Mouse (Mus musculus): ENCODE measurements around the gene Dynlt1b. TPM values are rescaled to one million over a fixed set of nuclear protein-coding genes. Genes with fewer than 3 reads are reported as not detected.
"Not testable (repeated sequence)": the region's sequence is repeated elsewhere in the genome, so short reads cannot be mapped to it uniquely, and the experiment has no call there.

Dynlt1b gene
- polyA plus RNA-seq, 1 experiment from 2014 or later = 393 TPM

DNA sequence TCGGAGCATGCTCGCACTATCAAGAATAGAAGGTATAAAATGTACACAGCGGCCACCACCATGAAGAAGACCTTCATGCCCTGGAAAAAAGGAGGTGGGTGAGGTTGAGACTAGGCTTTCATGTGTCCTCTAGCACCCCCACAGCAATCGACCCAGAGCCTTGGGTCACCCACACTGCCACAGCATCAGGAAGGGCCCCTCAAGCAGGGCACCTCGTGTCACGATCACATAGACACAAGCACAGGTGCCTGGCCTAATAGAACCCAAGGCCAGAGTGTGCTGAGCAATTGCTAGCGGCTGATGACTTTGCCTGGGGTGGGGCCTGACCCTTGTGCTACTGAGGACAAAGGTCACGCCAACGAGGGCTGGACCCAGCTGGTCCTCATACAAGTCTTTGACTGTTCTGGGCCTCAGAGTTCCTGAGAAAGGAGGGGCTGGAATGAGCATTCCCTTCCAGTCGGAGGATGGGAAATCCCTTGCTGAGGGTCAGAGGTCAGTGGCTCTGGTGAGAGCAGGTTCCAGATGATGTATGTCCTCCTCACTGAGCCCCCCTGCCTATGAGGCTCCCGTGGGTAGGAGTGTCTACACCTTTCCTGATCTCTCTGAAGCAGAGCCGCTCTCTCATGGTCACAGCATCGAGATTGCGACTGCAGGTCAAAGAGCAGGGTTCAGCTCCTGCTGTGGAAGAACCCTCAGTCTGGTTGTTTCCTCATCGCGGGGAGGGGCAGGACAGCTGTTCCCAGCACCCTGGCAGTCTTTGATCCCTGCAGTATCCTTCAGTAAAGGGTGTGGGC, 16.1 kb downstream of the Dynlt1b start:
- H3K36me3 ChIP-seq = peaks cover 27% of the 10 kb centered on the region
- not testable (repeated sequence) for H3K4me3 ChIP-seq; H3K9ac ChIP-seq; H3K9me3 ChIP-seq; H3K27ac ChIP-seq (replicated peaks); H3K4me2 ChIP-seq; H3K27me3 ChIP-seq (replicated peaks); H3K4me1 ChIP-seq; ATAC-seq (ENCODE audit: extremely low read depth, insufficient number of reproducible peaks, low FRiP score, low TSS enrichment)
- 60% methylated on average over 11 of the region's 16 CpGs for WGBS

DNA sequence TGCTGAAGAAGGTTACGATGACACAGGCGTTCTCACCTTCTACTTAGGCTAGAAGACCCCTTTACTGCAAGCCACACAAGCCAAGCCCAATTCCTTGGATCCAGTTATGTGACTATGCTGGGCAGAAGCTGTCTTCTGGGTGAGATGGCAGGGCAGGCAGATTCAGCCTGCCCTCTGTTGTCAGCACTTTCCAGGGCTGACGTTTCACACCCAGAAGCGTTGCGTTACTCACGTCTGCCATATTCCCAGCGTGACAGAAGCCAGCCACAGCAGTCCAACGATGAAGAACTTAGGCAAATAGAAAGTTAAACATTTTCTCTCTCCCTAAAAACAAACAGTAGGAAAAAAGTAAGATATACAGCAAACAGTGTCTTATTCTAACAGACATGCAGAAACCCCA, 18.4 kb downstream of the Dynlt1b start:
- ATAC-seq (ENCODE audit: extremely low read depth, insufficient number of reproducible peaks, low FRiP score, low TSS enrichment) = not testable (repeated sequence)

DNA sequence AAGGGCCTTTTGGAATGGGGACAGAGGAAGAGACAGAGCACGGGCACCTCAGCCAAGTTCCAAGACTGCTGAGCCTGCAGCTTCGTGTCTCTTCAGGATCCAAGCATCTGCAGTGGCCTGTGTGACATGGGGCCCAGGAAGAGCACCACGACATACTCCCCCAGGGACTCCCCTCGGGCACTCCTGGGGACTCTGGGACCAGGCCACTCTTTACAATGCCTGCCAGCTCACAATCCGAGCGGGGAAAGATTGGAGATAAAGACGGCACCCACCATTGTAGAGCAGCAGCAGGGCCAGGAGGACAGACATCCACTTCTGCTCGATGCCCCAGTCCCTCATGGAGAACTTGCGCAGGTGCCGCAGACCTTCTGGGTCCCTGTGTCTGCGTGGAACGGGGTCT, 19.3 kb downstream of the Dynlt1b start:
- H3K27me3 ChIP-seq (replicated peaks); ATAC-seq (ENCODE audit: extremely low read depth, insufficient number of reproducible peaks, low FRiP score, low TSS enrichment); H3K9ac ChIP-seq; H3K4me3 ChIP-seq; H3K4me1 ChIP-seq; H3K9me3 ChIP-seq; H3K27ac ChIP-seq (replicated peaks); H3K4me2 ChIP-seq: not testable (repeated sequence)
- H3K36me3 ChIP-seq = peaks cover 13% of the 10 kb centered on the region
- 80% methylated on average over 12 of the region's 12 CpGs for WGBS

More for the DNA sequence above, 18.4 kb downstream of the Dynlt1b start:
- H3K4me3 ChIP-seq; H3K27me3 ChIP-seq (replicated peaks); H3K4me1 ChIP-seq; H3K4me2 ChIP-seq; H3K9me3 ChIP-seq; H3K9ac ChIP-seq; H3K27ac ChIP-seq (replicated peaks): not testable (repeated sequence)
- H3K36me3 ChIP-seq = peaks cover 15% of the 10 kb centered on the region
- WGBS = 79% methylated on average over 8 of the region's 8 CpGs

DNA sequence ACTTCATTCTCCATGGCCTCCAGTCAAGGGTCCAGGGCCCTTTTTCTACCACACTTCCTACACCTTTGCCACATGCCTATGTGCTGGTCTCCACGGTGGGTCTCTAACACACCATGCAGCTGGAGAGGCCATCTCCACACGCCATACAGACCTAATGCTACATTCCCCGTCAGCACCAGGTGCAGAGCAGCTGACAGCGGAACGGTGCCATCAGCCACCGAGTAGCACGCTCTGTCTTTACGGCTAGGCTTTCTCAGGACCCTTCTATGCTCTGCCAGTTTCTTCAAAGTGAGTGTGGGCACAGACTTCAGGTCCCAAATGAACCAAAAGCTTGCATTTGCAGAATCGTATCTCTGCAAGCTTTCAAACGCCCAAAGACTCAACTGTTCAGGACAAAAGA, 21.3 kb downstream of the Dynlt1b start:
- H3K27ac ChIP-seq (replicated peaks); H3K4me1 ChIP-seq; H3K4me2 ChIP-seq; H3K9me3 ChIP-seq; H3K9ac ChIP-seq; H3K4me3 ChIP-seq; ATAC-seq (ENCODE audit: extremely low read depth, insufficient number of reproducible peaks, low FRiP score, low TSS enrichment); H3K27me3 ChIP-seq (replicated peaks): not testable (repeated sequence)
- 87% methylated on average over 2 of the region's 10 CpGs for WGBS
- H3K36me3 ChIP-seq = peaks cover 19% of the 10 kb centered on the region

DNA sequence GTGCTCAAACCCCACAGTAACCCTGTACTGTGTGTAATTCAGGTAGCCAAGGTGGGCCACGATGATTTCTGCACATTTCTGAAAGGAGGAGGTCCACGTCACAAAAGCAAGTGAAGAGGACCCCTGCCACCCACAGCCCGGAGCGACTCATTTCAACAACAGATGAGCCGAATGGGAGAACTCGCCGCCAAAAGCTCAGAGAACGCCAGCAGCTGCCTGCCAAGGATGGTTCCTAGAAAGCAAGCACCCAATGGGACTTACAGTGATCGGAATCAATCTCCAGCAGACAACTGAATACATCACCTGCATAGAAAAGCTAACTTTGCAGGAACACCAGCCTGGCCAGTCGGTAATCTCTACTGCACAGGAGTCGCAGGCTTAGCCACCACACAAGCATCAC, 22.8 kb downstream of the Dynlt1b start:
- 82% methylated on average over 9 of the region's 11 CpGs for WGBS
- peaks cover 29% of the 10 kb centered on the region for H3K36me3 ChIP-seq
- not testable (repeated sequence) for H3K4me2 ChIP-seq; H3K27ac ChIP-seq (replicated peaks); H3K9me3 ChIP-seq; H3K27me3 ChIP-seq (replicated peaks); H3K9ac ChIP-seq; H3K4me3 ChIP-seq; H3K4me1 ChIP-seq; ATAC-seq (ENCODE audit: extremely low read depth, insufficient number of reproducible peaks, low FRiP score, low TSS enrichment)

DNA sequence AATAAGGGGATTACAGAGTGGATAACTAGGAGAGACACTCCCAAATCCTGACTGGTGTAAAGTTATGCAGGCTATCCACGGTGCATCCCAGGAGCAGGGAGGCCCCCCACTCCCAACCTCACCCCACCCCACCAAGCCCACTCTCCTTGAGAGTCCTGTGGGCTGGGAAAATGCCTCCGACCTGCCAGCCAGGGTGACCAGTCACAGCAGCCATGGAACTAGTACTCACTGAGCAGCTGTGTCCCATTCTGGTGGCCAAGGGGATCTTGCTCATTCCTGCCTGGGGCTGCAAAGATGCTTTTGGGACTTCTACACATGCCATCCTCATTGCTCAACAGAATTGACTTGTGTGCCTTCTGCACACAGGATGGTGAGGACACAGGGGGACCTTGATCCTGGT, 24.8 kb downstream of the Dynlt1b start:
- not testable (repeated sequence) for ATAC-seq (ENCODE audit: extremely low read depth, insufficient number of reproducible peaks, low FRiP score, low TSS enrichment)

DNA sequence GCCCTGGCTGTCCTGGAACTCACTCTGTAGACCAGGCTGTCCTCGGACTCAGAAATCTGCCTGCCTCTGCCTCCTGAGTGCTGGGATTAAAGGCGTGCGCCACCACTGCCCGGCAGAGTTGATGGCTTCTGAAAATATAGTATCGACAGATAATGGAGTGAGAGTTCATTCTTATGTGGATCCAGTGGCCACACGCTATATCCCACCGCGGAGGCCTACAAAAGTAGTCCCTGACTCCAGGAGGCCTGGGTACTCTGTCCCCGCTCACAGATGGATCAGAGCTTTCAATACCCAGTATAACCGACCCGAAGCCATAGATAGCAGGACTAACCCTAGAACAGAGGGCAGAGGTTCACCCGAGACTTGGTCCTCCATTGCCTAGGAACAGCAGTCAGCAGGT, 26.0 kb downstream of the Dynlt1b start:
- not testable (repeated sequence) for ATAC-seq (ENCODE audit: extremely low read depth, insufficient number of reproducible peaks, low FRiP score, low TSS enrichment); H3K9me3 ChIP-seq; H3K27ac ChIP-seq (replicated peaks); H3K4me3 ChIP-seq; H3K9ac ChIP-seq; H3K4me2 ChIP-seq; H3K4me1 ChIP-seq; H3K27me3 ChIP-seq (replicated peaks)
- WGBS = 91% methylated on average over 12 of the region's 12 CpGs
- H3K36me3 ChIP-seq = peaks cover 43% of the 10 kb centered on the region

More for the DNA sequence above, 24.8 kb downstream of the Dynlt1b start:
- not testable (repeated sequence) for H3K27me3 ChIP-seq (replicated peaks); H3K4me1 ChIP-seq; H3K9ac ChIP-seq; H3K9me3 ChIP-seq; H3K4me3 ChIP-seq; H3K4me2 ChIP-seq; H3K27ac ChIP-seq (replicated peaks)
- WGBS = 84% methylated on average over 2 of the region's 2 CpGs
- peaks cover 41% of the 10 kb centered on the region for H3K36me3 ChIP-seq

DNA sequence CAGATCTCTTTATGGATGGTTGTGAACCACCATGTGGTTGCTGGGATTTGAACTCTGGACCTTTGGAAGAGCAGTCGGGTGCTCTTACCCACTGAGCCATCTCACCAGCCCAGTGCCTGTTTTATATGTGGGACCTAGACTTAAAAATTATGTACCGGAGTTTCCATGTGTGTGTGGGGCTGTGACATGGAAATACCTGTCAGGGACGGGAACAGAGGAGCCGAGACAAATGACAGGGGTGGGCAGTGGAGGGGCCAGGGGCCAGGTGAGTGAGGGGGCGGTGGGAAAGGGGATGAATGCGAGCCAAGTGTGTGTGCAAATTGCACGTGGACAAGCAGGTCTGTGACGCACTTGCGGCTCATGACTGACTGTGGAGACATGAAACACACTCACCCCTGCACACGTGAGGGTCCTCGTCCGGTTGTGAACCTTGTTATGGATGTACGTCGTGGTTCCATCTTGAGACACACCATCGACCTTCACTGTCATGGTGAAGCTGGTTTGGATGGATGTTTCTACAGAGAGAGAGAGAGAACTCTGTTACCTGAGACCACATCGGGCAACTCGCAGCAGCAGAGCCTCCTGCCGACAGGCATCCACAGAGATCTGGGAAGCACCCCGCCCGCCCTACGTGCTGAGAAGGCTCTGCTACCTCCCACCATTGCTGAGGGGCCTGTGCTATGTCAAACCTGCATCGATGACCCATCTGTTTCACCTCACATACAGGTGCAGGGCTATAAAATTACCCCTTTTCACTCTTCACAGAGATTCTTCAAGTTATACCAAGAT, 26.9 kb downstream of the Dynlt1b start:
- not testable (repeated sequence) for ATAC-seq (ENCODE audit: extremely low read depth, insufficient number of reproducible peaks, low FRiP score, low TSS enrichment); H3K4me2 ChIP-seq; H3K9me3 ChIP-seq

DNA sequence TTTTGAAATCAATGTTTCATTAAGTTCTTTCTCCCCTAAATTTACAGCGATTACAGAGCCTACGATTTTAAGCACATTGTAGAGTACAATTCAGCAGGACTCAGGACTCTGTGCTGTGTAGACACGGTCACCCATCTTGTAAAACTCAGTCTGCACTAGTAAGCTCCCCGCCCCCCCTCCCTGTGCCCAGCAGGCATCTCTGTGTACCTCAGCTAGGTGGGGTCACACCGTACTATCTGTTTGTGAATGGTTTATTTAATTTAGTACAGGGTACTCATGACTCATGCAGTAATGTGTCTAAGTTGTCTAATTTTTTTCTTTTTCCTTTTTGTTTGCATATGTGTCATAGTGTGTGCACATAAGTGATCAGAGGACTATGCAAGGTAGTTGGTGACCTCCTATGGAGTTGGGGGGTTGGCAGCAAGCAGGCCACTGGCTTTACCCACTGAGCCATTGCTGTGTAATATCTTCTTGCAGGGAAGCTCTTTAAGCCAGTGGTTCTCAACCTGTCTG, 31.2 kb downstream of the Dynlt1b start:
- H3K27me3 ChIP-seq (replicated peaks); H3K4me1 ChIP-seq; H3K9me3 ChIP-seq; H3K4me2 ChIP-seq; H3K27ac ChIP-seq (replicated peaks); H3K4me3 ChIP-seq; ATAC-seq (ENCODE audit: extremely low read depth, insufficient number of reproducible peaks, low FRiP score, low TSS enrichment); H3K9ac ChIP-seq: not testable (repeated sequence)
- 85% methylated on average over 5 of the region's 5 CpGs for WGBS
- peaks cover 48% of the 10 kb centered on the region for H3K36me3 ChIP-seq

More for the DNA sequence above, 26.9 kb downstream of the Dynlt1b start:
- peaks cover 51% of the 10 kb centered on the region for H3K36me3 ChIP-seq
- H3K4me3 ChIP-seq; H3K27ac ChIP-seq (replicated peaks); H3K4me1 ChIP-seq; H3K27me3 ChIP-seq (replicated peaks); H3K9ac ChIP-seq: not testable (repeated sequence)
- WGBS = 87% methylated on average over 18 of the region's 22 CpGs

DNA sequence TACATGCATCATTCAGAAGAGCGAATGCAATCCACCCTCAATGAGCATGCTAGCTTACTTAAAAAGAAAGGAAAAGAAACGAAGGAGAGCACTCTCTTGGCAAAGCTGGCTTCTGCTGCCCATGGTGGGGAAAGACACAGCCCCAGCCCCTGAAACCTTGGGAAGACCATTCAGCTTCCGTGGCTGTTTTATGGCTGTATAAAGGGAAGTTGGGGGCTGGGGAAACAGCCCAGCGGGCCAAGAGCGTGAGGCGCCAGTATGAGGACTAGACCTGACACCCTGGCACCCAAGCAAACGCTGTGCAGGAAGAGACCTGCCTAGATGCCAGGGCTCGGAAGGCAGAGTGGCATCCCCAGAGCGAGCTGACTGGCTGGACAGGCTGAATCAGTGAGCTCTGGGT, 35.8 kb downstream of the Dynlt1b start:
- not testable (repeated sequence) for H3K4me3 ChIP-seq; H3K9ac ChIP-seq; H3K27me3 ChIP-seq (replicated peaks); H3K9me3 ChIP-seq; H3K27ac ChIP-seq (replicated peaks); H3K4me2 ChIP-seq; ATAC-seq (ENCODE audit: extremely low read depth, insufficient number of reproducible peaks, low FRiP score, low TSS enrichment)
- 84% methylated on average over 9 of the region's 9 CpGs for WGBS
- peaks cover 16% of the 10 kb centered on the region for H3K4me1 ChIP-seq
- H3K36me3 ChIP-seq = peaks cover 27% of the 10 kb centered on the region

DNA sequence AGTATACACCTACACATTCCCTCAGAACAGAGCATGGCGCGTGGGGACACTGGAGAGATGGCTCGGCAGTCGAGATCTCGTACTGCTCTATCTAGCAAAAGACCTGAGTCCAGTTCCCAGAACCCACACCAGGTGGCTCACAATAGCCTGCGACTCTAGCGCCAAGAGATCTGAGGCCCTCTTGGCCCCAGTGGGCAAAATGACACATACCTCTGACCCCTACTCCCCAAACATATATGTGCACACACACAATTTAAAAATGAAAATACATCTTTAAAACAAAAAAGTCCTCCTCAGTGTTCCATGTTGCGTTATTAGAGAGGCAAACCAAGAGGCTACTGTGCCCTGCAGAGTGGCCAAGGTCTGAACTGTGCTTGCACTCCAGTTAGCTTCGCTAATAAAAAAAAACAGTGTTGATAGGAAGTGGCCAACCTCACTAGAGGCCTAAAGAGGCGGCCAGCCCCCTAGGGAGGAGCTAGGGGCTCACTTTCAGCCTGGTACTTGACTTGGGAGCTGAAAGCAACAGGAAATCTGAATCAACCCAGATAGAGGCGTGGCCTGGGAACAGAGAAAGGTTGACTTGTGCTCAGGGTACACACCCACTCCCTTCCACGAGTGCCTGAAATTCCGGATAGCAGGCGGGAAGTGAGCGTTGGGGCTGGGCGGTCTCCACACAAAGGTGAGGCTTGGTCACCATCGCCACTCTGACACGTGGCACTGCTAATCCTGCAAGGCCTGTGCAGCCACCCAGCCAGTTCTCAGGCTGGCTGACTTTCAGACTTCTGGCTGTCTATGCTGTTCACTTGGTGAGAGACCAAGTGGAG, 37.9 kb downstream of the Dynlt1b start:
- H3K9me3 ChIP-seq; H3K27me3 ChIP-seq (replicated peaks): not testable (repeated sequence)
- H3K9ac ChIP-seq = peak overlapping the region; percentile 16; the same call in 1 of the 2 replicates
- ATAC-seq (ENCODE audit: extremely low read depth, insufficient number of reproducible peaks, low FRiP score, low TSS enrichment) = peak; percentile 55; the same call in 1 of the 2 replicates
- WGBS = 41% methylated on average over 18 of the region's 18 CpGs
- peak overlapping the region; percentile 21; the same call in 1 of the 2 replicates for H3K4me3 ChIP-seq
- peak overlapping the region; percentile 51 for H3K27ac ChIP-seq (replicated peaks)
- H3K36me3 ChIP-seq = peaks cover 13% of the 10 kb centered on the region
- peak overlapping the region; percentile 54 for H3K4me2 ChIP-seq
- H3K4me1 ChIP-seq = peaks cover 21% of the 10 kb centered on the region
